Mouse (Mus musculus) lung, postnatal 36 days (tissue): ENCODE data around the gene Gm21304.
"Not testable (repeated sequence)": the region's sequence is repeated elsewhere in the genome, so short reads cannot be mapped to it uniquely, and the experiment has no call there.

Experiments
- DNase-seq: peaks from one replicate; pipeline ENCODE4 v3.0.0; 2022; ENCODE audit warnings: mixed read lengths

Gm21304 gene

DNA sequence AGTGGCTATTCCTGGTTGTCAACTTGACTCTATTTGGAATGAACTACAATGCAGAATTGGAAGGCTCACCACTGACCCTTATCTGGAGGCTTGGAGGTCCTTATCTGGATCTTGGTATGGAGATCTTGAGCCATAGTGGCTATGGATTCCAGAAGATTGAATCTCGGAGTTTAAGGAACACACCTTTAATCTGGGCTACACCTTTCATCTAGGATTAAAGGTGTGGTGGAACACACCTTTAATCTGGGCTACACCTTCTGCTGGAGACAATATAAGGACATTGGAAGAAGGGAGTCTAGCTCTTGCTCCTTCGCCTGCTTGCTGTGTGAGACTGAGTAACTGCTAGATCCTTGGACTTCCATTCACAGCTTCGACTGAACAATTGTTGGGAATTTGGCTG is at the start of gene Gm21304:
Gene Gm21304, plus strand, starts transcription at position 301 of the 400 bp plus-strand sequence.
- not testable (repeated sequence) for DNase-seq

DNA sequence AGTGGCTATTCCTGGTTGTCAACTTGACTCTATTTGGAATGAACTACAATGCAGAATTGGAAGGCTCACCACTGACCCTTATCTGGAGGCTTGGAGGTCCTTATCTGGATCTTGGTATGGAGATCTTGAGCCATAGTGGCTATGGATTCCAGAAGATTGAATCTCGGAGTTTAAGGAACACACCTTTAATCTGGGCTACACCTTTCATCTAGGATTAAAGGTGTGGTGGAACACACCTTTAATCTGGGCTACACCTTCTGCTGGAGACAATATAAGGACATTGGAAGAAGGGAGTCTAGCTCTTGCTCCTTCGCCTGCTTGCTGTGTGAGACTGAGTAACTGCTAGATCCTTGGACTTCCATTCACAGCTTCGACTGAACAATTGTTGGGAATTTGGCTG is 25.6 kb upstream of the Gm21304 start, which contains the start of gene Gm21293:
Gene Gm21293, plus strand, starts transcription at position 301 of the 400 bp plus-strand sequence.
- not testable (repeated sequence) for DNase-seq

DNA sequence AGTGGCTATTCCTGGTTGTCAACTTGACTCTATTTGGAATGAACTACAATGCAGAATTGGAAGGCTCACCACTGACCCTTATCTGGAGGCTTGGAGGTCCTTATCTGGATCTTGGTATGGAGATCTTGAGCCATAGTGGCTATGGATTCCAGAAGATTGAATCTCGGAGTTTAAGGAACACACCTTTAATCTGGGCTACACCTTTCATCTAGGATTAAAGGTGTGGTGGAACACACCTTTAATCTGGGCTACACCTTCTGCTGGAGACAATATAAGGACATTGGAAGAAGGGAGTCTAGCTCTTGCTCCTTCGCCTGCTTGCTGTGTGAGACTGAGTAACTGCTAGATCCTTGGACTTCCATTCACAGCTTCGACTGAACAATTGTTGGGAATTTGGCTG is 17.1 kb upstream of the Gm21304 start, which contains the start of gene Gm6763:
Gene Gm6763, plus strand, starts transcription at position 301 of the 400 bp plus-strand sequence.
- DNase-seq: not testable (repeated sequence)

DNA sequence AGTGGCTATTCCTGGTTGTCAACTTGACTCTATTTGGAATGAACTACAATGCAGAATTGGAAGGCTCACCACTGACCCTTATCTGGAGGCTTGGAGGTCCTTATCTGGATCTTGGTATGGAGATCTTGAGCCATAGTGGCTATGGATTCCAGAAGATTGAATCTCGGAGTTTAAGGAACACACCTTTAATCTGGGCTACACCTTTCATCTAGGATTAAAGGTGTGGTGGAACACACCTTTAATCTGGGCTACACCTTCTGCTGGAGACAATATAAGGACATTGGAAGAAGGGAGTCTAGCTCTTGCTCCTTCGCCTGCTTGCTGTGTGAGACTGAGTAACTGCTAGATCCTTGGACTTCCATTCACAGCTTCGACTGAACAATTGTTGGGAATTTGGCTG is 8.6 kb upstream of the Gm21304 start, which contains the start of gene Gm8764:
Gene Gm8764, plus strand, starts transcription at position 301 of the 400 bp plus-strand sequence.
- DNase-seq: not testable (repeated sequence)

DNA sequence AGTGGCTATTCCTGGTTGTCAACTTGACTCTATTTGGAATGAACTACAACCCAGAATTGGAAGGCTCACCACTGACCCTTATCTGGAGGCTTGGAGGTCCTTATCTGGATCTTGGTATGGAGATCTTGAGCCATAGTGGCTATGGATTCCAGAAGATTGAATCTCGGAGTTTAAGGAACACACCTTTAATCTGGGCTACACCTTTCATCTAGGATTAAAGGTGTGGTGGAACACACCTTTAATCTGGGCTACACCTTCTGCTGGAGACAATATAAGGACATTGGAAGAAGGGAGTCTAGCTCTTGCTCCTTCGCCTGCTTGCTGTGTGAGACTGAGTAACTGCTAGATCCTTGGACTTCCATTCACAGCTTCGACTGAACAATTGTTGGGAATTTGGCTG is 8.4 kb downstream of the Gm21304 start, which contains the start of gene Gm21312:
Gene Gm21312, plus strand, starts transcription at position 301 of the 400 bp plus-strand sequence.
- DNase-seq: not testable (repeated sequence)

DNA sequence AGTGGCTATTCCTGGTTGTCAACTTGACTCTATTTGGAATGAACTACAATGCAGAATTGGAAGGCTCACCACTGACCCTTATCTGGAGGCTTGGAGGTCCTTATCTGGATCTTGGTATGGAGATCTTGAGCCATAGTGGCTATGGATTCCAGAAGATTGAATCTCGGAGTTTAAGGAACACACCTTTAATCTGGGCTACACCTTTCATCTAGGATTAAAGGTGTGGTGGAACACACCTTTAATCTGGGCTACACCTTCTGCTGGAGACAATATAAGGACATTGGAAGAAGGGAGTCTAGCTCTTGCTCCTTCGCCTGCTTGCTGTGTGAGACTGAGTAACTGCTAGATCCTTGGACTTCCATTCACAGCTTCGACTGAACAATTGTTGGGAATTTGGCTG is 16.9 kb downstream of the Gm21304 start, which contains the start of gene Gm20765:
Gene Gm20765, plus strand, starts transcription at position 301 of the 400 bp plus-strand sequence.
- not testable (repeated sequence) for DNase-seq

DNA sequence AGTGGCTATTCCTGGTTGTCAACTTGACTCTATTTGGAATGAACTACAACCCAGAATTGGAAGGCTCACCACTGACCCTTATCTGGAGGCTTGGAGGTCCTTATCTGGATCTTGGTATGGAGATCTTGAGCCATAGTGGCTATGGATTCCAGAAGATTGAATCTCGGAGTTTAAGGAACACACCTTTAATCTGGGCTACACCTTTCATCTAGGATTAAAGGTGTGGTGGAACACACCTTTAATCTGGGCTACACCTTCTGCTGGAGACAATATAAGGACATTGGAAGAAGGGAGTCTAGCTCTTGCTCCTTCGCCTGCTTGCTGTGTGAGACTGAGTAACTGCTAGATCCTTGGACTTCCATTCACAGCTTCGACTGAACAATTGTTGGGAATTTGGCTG is 25.4 kb downstream of the Gm21304 start, which contains the start of gene Gm4340:
Gene Gm4340, plus strand, starts transcription at position 301 of the 400 bp plus-strand sequence.
- not testable (repeated sequence) for DNase-seq

DNA sequence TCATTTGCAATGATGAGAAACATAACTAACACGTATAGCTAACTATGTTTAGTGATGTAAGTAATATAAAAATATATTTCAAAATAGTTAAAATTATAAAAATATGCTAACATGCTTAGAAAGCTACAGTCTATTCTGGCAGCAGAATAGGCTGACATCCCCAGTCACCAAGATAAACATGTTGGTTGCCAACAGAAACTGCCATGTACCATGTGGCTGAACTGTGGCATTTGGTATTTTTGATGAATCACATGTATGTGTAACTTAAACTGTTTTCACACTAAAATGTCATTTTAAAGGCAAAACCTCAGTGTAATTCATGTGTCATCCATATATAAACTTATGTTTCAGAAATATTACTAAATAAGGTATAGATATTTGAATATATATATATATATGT is 41.3 kb downstream of the Gm21304 start:
- no peak for DNase-seq

DNA sequence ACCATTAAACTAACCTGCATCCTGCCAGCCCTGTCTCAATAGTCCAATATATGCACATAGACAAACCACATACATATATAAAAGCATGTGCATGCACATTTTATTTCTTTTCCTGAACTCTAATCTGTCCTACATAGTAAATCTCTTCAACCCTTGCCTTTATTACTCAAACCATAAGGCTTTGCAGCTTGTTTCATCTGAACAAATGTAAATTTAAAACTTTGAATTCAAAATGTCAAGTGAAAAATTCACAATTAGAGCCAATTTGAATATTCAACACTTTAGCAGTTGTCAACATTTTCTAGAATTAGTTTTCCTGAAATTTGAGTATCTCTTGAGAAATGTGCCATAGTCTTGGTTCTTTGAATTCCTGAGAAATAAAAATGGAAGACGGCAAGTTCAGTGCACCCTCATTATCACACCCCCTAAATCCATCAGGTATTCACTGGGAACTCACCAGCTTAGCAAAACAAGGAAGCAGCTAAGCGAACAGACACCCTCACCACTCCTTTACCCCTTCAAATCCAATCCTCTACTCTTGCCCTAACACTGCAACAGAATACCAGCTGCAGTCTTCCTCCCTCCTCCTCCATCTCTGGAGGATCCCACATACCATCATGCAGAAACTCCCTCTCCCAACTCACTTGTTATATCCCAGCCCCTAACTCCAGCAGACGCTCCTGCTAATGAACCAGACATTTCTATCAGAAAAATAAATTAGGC is 42.1 kb downstream of the Gm21304 start:
- DNase-seq: no peak

DNA sequence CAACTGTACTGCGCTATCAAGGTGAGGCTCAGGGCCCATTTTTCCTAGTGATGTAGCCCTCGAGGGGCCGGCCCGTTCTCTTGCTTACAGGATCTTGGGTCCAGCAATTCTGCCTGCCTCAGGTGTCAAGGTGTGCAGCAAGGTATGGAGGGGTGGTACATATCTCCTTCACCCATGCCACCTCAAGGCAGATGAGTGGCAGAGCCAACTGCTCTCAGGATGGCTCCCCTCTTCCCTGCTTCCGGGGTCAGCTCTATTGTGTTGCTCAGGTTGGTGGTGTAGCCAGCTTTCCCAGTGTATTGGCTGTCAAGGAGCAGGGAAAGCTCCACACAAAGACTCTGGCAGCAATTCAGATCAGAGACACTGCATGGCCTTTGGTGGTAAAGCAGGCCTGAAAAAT is 46.2 kb downstream of the Gm21304 start:
- no peak for DNase-seq
